Mouse (Mus musculus) CH12.LX (cell line): ENCODE data around the gene Pcbp2. TPM values are rescaled to one million over a fixed set of nuclear protein-coding genes. Genes with fewer than 3 reads are reported as not detected.

Experiments
- DNase-seq: peaks from one replicate; pipeline ENCODE4 v3.0.0-alpha.2; 2013; ENCODE audit errors: extremely low read depth
- H3K27ac ChIP-seq: 2 replicates; pipeline ENCODE4 v1.5.1; 2012; ENCODE audit warnings: low read depth, mild to moderate bottlenecking, control low read depth, moderate library complexity; ENCODE audit not compliant: insufficient read depth
- H3K27me3 ChIP-seq: replicated peaks from 2 replicates; pipeline ENCODE3; 2012; ENCODE audit warnings: inconsistent platforms
- H3K36me3 ChIP-seq, 2 experiments: replicated peaks in 1 of 2; 2 replicates each; pipeline versions ENCODE3 to v1.6.1; 2012; ENCODE audit warnings: inconsistent platforms in 1 of 2, low read length in 1 of 2, mild to moderate bottlenecking in 1 of 2, mixed read lengths in 1 of 2, moderate library complexity in 1 of 2; ENCODE audit not compliant: control insufficient read depth in 1 of 2, insufficient read depth in 1 of 2
- H3K4me1 ChIP-seq, 2 experiments: 2 replicates each; pipeline ENCODE4 v1.6.1; 2012; ENCODE audit warnings: inconsistent platforms in 1 of 2, moderate library complexity in 1 of 2; ENCODE audit not compliant: insufficient read depth in 2 of 2, control insufficient read depth in 1 of 2
- H3K4me2 ChIP-seq: 2 replicates; pipeline ENCODE4 v1.6.1; 2012; ENCODE audit warnings: low read depth, mild to moderate bottlenecking, control low read depth; ENCODE audit not compliant: poor library complexity, insufficient read depth, severe bottlenecking
- H3K4me3 ChIP-seq, 3 experiments: fragments of 150-350 bp in 1 of 3; sonication (generic) in 1 of 3; replicated peaks in 1 of 3; 2 replicates each; pipeline versions ENCODE3 to v1.5.1; 2011 to 2012; ENCODE audit warnings: low read depth in 2 of 3, low read length in 2 of 3, mild to moderate bottlenecking in 2 of 3, moderate library complexity in 2 of 3, control low read depth in 1 of 3, improper control_type of control experiment in 1 of 3, inconsistent platforms in 1 of 3, mixed read lengths in 1 of 3; ENCODE audit not compliant: poor library complexity in 1 of 3
- H3K79me2 ChIP-seq: replicated peaks from 2 replicates; pipeline ENCODE4 v1.6.1; 2012; ENCODE audit warnings: mild to moderate bottlenecking, moderate library complexity; ENCODE audit not compliant: control insufficient read depth, poor library complexity, insufficient read depth, severe bottlenecking; ENCODE audit errors: extremely low read depth
- H3K9ac ChIP-seq: 2 replicates; pipeline ENCODE4 v1.6.1; 2012; ENCODE audit warnings: low read depth, mild to moderate bottlenecking, control low read depth, moderate library complexity; ENCODE audit not compliant: insufficient read depth
- H3K9me3 ChIP-seq: replicated peaks from 2 replicates; pipeline ENCODE3; 2012; ENCODE audit warnings: low read length, inconsistent platforms, mixed read lengths
- BHLHE40 ChIP-seq: IDR thresholded peaks from 2 replicates; pipeline ENCODE4 v1.6.1; 2011; ENCODE audit warnings: mild to moderate bottlenecking, low read depth, low read length, improper control_type of control experiment
- CHD1 ChIP-seq: IDR thresholded peaks from 2 replicates; pipeline ENCODE4 v1.6.1; 2012; ENCODE audit warnings: low read depth, low read length, improper control_type of control experiment, inconsistent platforms
- CHD2 ChIP-seq: IDR thresholded peaks from 2 replicates; pipeline ENCODE4 v1.6.1; 2011; ENCODE audit warnings: low read length, improper control_type of control experiment
- CTCF ChIP-seq, 2 experiments: IDR thresholded peaks in 1 of 2; conservative IDR thresholded peaks in 1 of 2; 2 replicates each; pipeline ENCODE4 v1.5.1; 2011 to 2012; ENCODE audit warnings: low read depth in 2 of 2, low read length in 2 of 2, improper control_type of control experiment in 1 of 2, inconsistent platforms in 1 of 2, mild to moderate bottlenecking in 1 of 2, moderate library complexity in 1 of 2
- E2F4 ChIP-seq: IDR thresholded peaks from 2 replicates; pipeline ENCODE4 v1.6.1; 2011; ENCODE audit warnings: low read depth, low read length, improper control_type of control experiment; ENCODE audit not compliant: insufficient replicate concordance
- ETS1 ChIP-seq: conservative IDR thresholded peaks from 2 replicates; pipeline ENCODE4 v1.6.1; 2012; ENCODE audit warnings: low read depth, mild to moderate bottlenecking, inconsistent platforms, low read length, improper control_type of control experiment, moderate library complexity
- GABPA ChIP-seq: IDR thresholded peaks from 2 replicates; pipeline ENCODE4 v1.6.1; 2012; ENCODE audit warnings: low read depth, low read length, improper control_type of control experiment, inconsistent platforms; ENCODE audit not compliant: insufficient replicate concordance
- IRF4 ChIP-seq: IDR thresholded peaks from 2 replicates; pipeline ENCODE4 v1.6.1; 2014; ENCODE audit warnings: low read depth, mild to moderate bottlenecking, inconsistent platforms, low read length, improper control_type of control experiment
- MAFK ChIP-seq: IDR thresholded peaks from 2 replicates; pipeline ENCODE4 v1.6.1; 2011; ENCODE audit warnings: low read length, improper control_type of control experiment; ENCODE audit not compliant: insufficient replicate concordance
- MAX ChIP-seq: IDR thresholded peaks from 2 replicates; pipeline ENCODE4 v1.6.1; 2011; ENCODE audit warnings: low read length, improper control_type of control experiment
- MAZ ChIP-seq: IDR thresholded peaks from 2 replicates; pipeline ENCODE4 v1.6.1; 2012; ENCODE audit warnings: low read depth, mild to moderate bottlenecking, inconsistent platforms, low read length, improper control_type of control experiment, moderate library complexity
- MXI1 ChIP-seq: IDR thresholded peaks from 2 replicates; pipeline ENCODE4 v1.6.1; 2011; ENCODE audit warnings: mild to moderate bottlenecking, low read depth, low read length, improper control_type of control experiment
- MYC ChIP-seq: IDR thresholded peaks from 2 replicates; pipeline ENCODE4 v1.6.1; 2011; ENCODE audit warnings: low read depth, mild to moderate bottlenecking, improper control_type of control experiment, low read length
- NRF1 ChIP-seq: IDR thresholded peaks from 2 replicates; pipeline ENCODE4 v1.6.1; 2014; ENCODE audit warnings: low read depth, mild to moderate bottlenecking, inconsistent platforms, low read length, improper control_type of control experiment, moderate library complexity
- PAX5 ChIP-seq: IDR thresholded peaks from 2 replicates; pipeline ENCODE4 v1.6.1; 2012; ENCODE audit warnings: low read length, inconsistent platforms, mixed read lengths
- POLR2A ChIP-seq: IDR thresholded peaks from 2 replicates; pipeline ENCODE4 v1.6.1; 2011; ENCODE audit warnings: low read depth, mild to moderate bottlenecking, improper control_type of control experiment, low read length
- RAD21 ChIP-seq: IDR thresholded peaks from 2 replicates; pipeline ENCODE4 v1.6.1; 2011; ENCODE audit warnings: low read depth, mild to moderate bottlenecking, low read length, improper control_type of control experiment, moderate library complexity
- RCOR1 ChIP-seq: conservative IDR thresholded peaks from 2 replicates; pipeline ENCODE4 v1.6.1; 2012; ENCODE audit warnings: low read depth, mild to moderate bottlenecking, inconsistent platforms, low read length, improper control_type of control experiment
- TBP ChIP-seq: conservative IDR thresholded peaks from 2 replicates; pipeline ENCODE4 v1.6.1; 2011; ENCODE audit warnings: low read depth, low read length, improper control_type of control experiment
- ZC3H11A ChIP-seq: IDR thresholded peaks from 2 replicates; pipeline ENCODE4 v1.6.1; 2012; ENCODE audit warnings: low read depth, mild to moderate bottlenecking, inconsistent platforms, low read length, improper control_type of control experiment
- ZMIZ1 ChIP-seq: IDR thresholded peaks from 2 replicates; pipeline ENCODE4 v1.6.1; 2012; ENCODE audit warnings: low read depth, mild to moderate bottlenecking, inconsistent platforms, low read length, improper control_type of control experiment
- ZNF384 ChIP-seq: IDR thresholded peaks from 2 replicates; pipeline ENCODE4 v1.6.1; 2012; ENCODE audit warnings: low read depth, low read length, improper control_type of control experiment, inconsistent platforms
- dilution Hi-C: fragments of 300-500 bp; cut with MboI; formaldehyde crosslinking; loops from 2 replicates; pipeline ENCODE4 v1.14.3; 2020; ENCODE audit warnings: low sequenced_read_pairs; ENCODE audit not compliant: extremely low pct_unique_long_range_greater_than_20kb, extremely low pct_ligation_motif_present
- in situ Hi-C: fragments of 300-500 bp; cut with MboI; formaldehyde crosslinking; loops from 3 replicates; pipeline ENCODE4 v1.14.3; 2019; ENCODE audit warnings: low sequenced_read_pairs, low pct_ligation_motif_present, low pct_unique_long_range_greater_than_20kb, mixed read lengths
- polyA plus RNA-seq: library from polyadenylated mRNA; unstranded; fragments of >175 nt; gene quantifications from 2 replicates; pipeline ENCODE4 v1.2.1, GENCODE M21; 2012; ENCODE audit warnings: low read depth; ENCODE audit not compliant: insufficient read length
- total RNA-seq, 2 experiments: library from RNA; depleted of rRNA; stranded (reverse); fragments of 300-350 nt in 1 of 2; fragments of >200 nt in 1 of 2; gene quantifications; 2 replicates each; pipeline ENCODE4 v1.2.3; 2012 to 2014

The Pcbp2 gene
- total and polyA plus RNA-seq, 3 experiments = 281 to 1,545 (median 379) TPM

GRCm38 (mm10) chr15:102487664-102488063, 17.3 kb downstream of the Pcbp2 start:
- no peak overlapping the region for H3K27ac ChIP-seq
- no peaks in the 10 kb centered on the region for H3K9me3 ChIP-seq
- peaks cover 66 to 99% of the 10 kb centered on the region in 2 experiments for H3K36me3 ChIP-seq
- H3K9ac ChIP-seq = no peak overlapping the region
- dilution Hi-C loops = no loop called here
- H3K4me2 ChIP-seq = no peak overlapping the region
- H3K79me2 ChIP-seq = peaks cover 36% of the 10 kb centered on the region
- no peaks in the 10 kb centered on the region for H3K27me3 ChIP-seq
- no peaks in the 10 kb centered on the region for H3K4me1 ChIP-seq
- TF ChIP-seq MYC (no peak), MAZ (no peak), E2F4 (no peak), RCOR1 (no peak), POLR2A (no peak), NRF1 (no peak), MXI1 (no peak), CHD1 (no peak), IRF4 (no peak), RAD21 (no peak), GABPA (no peak), PAX5 (no peak), TBP (no peak), ZMIZ1 (no peak), CHD2 (no peak)
- no peak overlapping the region for H3K4me3 ChIP-seq
- in situ Hi-C loops = no loop called here
- DNase-seq = no peak

- dilution Hi-C loops (no loop called here), in situ Hi-C loops (no loop called here)
- Histone ChIP-seq H3K27me3 (no peaks in the 10 kb centered on the region), H3K4me2 (no peak overlapping the region), H3K4me3 (no peak overlapping the region), H3K4me1 (peaks cover 0 to 2% of the 10 kb centered on the region in 2 experiments; a peak in 1 of 4 replicates), H3K27ac (no peak overlapping the region), H3K79me2 (peaks cover 24% of the 10 kb centered on the region), H3K36me3 (peaks cover 75 to 97% of the 10 kb centered on the region in 2 experiments), H3K9me3 (no peaks in the 10 kb centered on the region), H3K9ac (no peak overlapping the region)
- DNase-seq = no peak
- TF ChIP-seq ZNF384 = no peak
- TF ChIP-seq ETS1 = no peak
- TF ChIP-seq MAZ = no peak
- no peak for TF ChIP-seq MAX
- no peak for TF ChIP-seq MAFK
- TF ChIP-seq BHLHE40 = no peak
- TF ChIP-seq ZC3H11A = no peak
- no peak for TF ChIP-seq NRF1
- TF ChIP-seq CTCF (conservative IDR thresholded peaks at IDR 0.05 in 1 of 2, IDR thresholded peaks at IDR 0.05 in 1 of 2; ENCODE audit: low read depth in 2 of 2, low read length in 2 of 2) = no peak
Measured at GRCm38 (mm10) chr15:102498322-102498721, 28.0 kb downstream of the Pcbp2 start.
